Mouse (Mus musculus) adrenal gland, postnatal 10 days (tissue): ENCODE results near the gene Tbc1d9. TPM values are rescaled to one million over a fixed set of nuclear protein-coding genes. Genes with fewer than 3 reads are reported as not detected.

Experiments
- DNase-seq: peaks from one replicate; pipeline ENCODE4 v3.0.0; 2021; ENCODE audit warnings: mixed read lengths
- long read RNA-seq, 2 experiments: library from polyadenylated mRNA; stranded (forward); transcript quantifications; one replicate each; pipeline ENCODE4 v2.0.0; 2021
- total RNA-seq, 2 experiments: library from RNA; stranded (reverse); gene quantifications; 2 replicates each; pipeline ENCODE4 v1.2.3; 2021

The Tbc1d9 gene
- 1 to 10 TPM; 7.0 to 8.4 TPM for total RNA-seq
- long read RNA-seq, experiment 1, partial matches to known transcripts, result 1 of 3 reads
- long read RNA-seq, experiment 1, other reads (novel, unspliced or antisense), result 2 of 3 reads
- long read RNA-seq, experiment 2, partial matches to known transcripts, result 0 of 1 reads
- long read RNA-seq, experiment 2, other reads (novel, unspliced or antisense), result 1 of 1 reads

GRCm38 (mm10) chr8:83165235-83165930 lies at the start of gene Tbc1d9:
Tbc1d9 (plus strand) TSS chr8:83165352.
- peak; percentile 76 for DNase-seq

- peak; percentile 43 for DNase-seq
Observed at GRCm38 (mm10) chr8:83135086-83135485, 30.1 kb upstream of the Tbc1d9 start.

GRCm38 (mm10) chr8:83140068-83140467 lies 25.1 kb upstream of the Tbc1d9 start:
- DNase-seq, result no peak

- DNase-seq, result no peak
Observed at GRCm38 (mm10) chr8:83140701-83141111, 24.4 kb upstream of the Tbc1d9 start.

GRCm38 (mm10) chr8:83141358-83141757 lies 23.8 kb upstream of the Tbc1d9 start:
- no peak for DNase-seq

GRCm38 (mm10) chr8:83144601-83145000 lies 20.6 kb upstream of the Tbc1d9 start:
- DNase-seq, result no peak

GRCm38 (mm10) chr8:83145421-83145820 lies 19.7 kb upstream of the Tbc1d9 start:
- DNase-seq, result no peak

- DNase-seq, result no peak
Observed at GRCm38 (mm10) chr8:83149124-83149523, 16.0 kb upstream of the Tbc1d9 start.

- DNase-seq, result no peak
Observed at GRCm38 (mm10) chr8:83152055-83152454, 13.1 kb upstream of the Tbc1d9 start.

- DNase-seq, result no peak
Observed at GRCm38 (mm10) chr8:83152470-83152869, 12.7 kb upstream of the Tbc1d9 start.

- DNase-seq, result no peak
Observed at GRCm38 (mm10) chr8:83155110-83155509, 10.0 kb upstream of the Tbc1d9 start.

- no peak for DNase-seq
Observed at GRCm38 (mm10) chr8:83158971-83159370, 6.2 kb upstream of the Tbc1d9 start.

- DNase-seq, result no peak
Observed at GRCm38 (mm10) chr8:83159615-83160014, 5.5 kb upstream of the Tbc1d9 start.

- DNase-seq, result no peak
Observed at GRCm38 (mm10) chr8:83160613-83161012, 4.5 kb upstream of the Tbc1d9 start.

- peak; percentile 65 for DNase-seq
Observed at GRCm38 (mm10) chr8:83165931-83166867, 1.0 kb downstream of the Tbc1d9 start, which contains the start of gene Gm10645. Gm10645 (minus strand) TSS chr8:83166170.

GRCm38 (mm10) chr8:83167932-83168331 lies 2.8 kb downstream of the Tbc1d9 start:
- no peak for DNase-seq

GRCm38 (mm10) chr8:83169127-83169526 lies 4.0 kb downstream of the Tbc1d9 start:
- no peak for DNase-seq

- peak; percentile 36 for DNase-seq
Observed at GRCm38 (mm10) chr8:83169709-83170108, 4.6 kb downstream of the Tbc1d9 start.

GRCm38 (mm10) chr8:83170894-83171293 lies 5.7 kb downstream of the Tbc1d9 start:
- DNase-seq, result no peak

GRCm38 (mm10) chr8:83175680-83176079 lies 10.5 kb downstream of the Tbc1d9 start:
- no peak for DNase-seq

- DNase-seq, result no peak
Observed at GRCm38 (mm10) chr8:83176785-83177184, 11.6 kb downstream of the Tbc1d9 start.

- DNase-seq, result no peak
Observed at GRCm38 (mm10) chr8:83177317-83178195, 12.4 kb downstream of the Tbc1d9 start.
